Mouse (Mus musculus): ENCODE results near the gene Tpbpb.
A peak's percentile ranks its signal among the peaks of the same experiment; 100 is the strongest.
"Not testable (repeated sequence)": the region's sequence is repeated elsewhere in the genome, so short reads cannot be mapped to it uniquely, and the experiment has no call there.

Gene Tpbpb

GRCm38 (mm10) chr13:60904780-60905179, at the start of gene Tpbpb:
TSS of gene Tpbpb (minus strand) at chr13:60904880.
- not testable (repeated sequence) for DNase-seq (ENCODE audit: extremely low read depth, low read depth)

- DNase-seq (ENCODE audit: extremely low read depth, low read depth), result not testable (repeated sequence)
Observed at GRCm38 (mm10) chr13:60941884-60942283, 37.2 kb upstream of the Tpbpb start, which contains the start of gene Tpbpa. TSS of gene Tpbpa (minus strand) at chr13:60941984.

GRCm38 (mm10) chr13:60936500-60936901, 31.8 kb upstream of the Tpbpb start, which contains the start of the genes Gm49391 and Ctla2a:
TSS of gene Gm49391 (minus strand) at chr13:60936571.
TSS of gene Ctla2a (minus strand) at chr13:60936625.
- peak; percentile 98 for DNase-seq (ENCODE audit: extremely low read depth, low read depth)

GRCm38 (mm10) chr13:60935490-60935889, 30.8 kb upstream of the Tpbpb start, which contains the start of gene Gm49393:
TSS of gene Gm49393 (minus strand) at chr13:60935590.
- not testable (repeated sequence) for DNase-seq (ENCODE audit: extremely low read depth, low read depth)

GRCm38 (mm10) chr13:60897328-60897727, 7.4 kb downstream of the Tpbpb start, which contains the start of gene Ctla2b:
TSS of gene Ctla2b (minus strand) at chr13:60897447.
- no peak for DNase-seq (ENCODE audit: extremely low read depth, low read depth)

- DNase-seq (ENCODE audit: extremely low read depth, low read depth), result not testable (repeated sequence)
Observed at GRCm38 (mm10) chr13:60896794-60897193, 7.9 kb downstream of the Tpbpb start, which contains the start of gene Gm49392. TSS of gene Gm49392 (minus strand) at chr13:60896894.

GRCm38 (mm10) chr13:60895406-60896160, 9.1 kb downstream of the Tpbpb start:
- DNase-seq (ENCODE audit: extremely low read depth, low read depth), result no peak

- DNase-seq (ENCODE audit: extremely low read depth, low read depth), result no peak
Observed at GRCm38 (mm10) chr13:60892301-60892700, 12.4 kb downstream of the Tpbpb start.

- DNase-seq (ENCODE audit: extremely low read depth, low read depth), result no peak
Observed at GRCm38 (mm10) chr13:60864281-60864680, 40.4 kb downstream of the Tpbpb start, which contains the start of gene 4930486L24Rik. TSS of gene 4930486L24Rik (minus strand) at chr13:60864475.
